Comparison of ENCODE assay signal across 8 mouse cellular contexts in genomic region chr9:21798345-21799009, GRCm38 (mm10). TPM values are rescaled to one million over a fixed set of nuclear protein-coding genes. Genes with fewer than 3 reads are reported as not detected.
A peak's percentile ranks its signal among the peaks of the same experiment; 100 is the strongest.
DNase-seq lines count a peak whose midpoint lies in the region; ATAC-seq lines count a peak whose summit lies in the region.

Gene Kank2 (minus strand): TSS chr9:21798744.

- peak within 1 kb of the TSS; percentile 72 for H3K4me3 ChIP-seq in embryonic facial prominence, embryonic 10.5 days
- peak within 1 kb of the TSS; percentile 94 for H3K4me3 ChIP-seq in limb, embryonic 13.5 days
- peak within 1 kb of the TSS; percentile 61 for H3K4me3 ChIP-seq in midbrain, embryonic 15.5 days

- H3K4me2 ChIP-seq in limb, embryonic 13.5 days (replicated peaks): peak within 1 kb of the TSS; percentile 69
- H3K4me2 ChIP-seq in midbrain, embryonic 15.5 days: peak within 1 kb of the TSS; percentile 92

- no peaks in the 10 kb centered on the region for H3K27me3 ChIP-seq in embryonic facial prominence, embryonic 10.5 days (replicated peaks; ENCODE audit: low read depth, poor library complexity, severe bottlenecking)
- no peaks in the 10 kb centered on the region for H3K27me3 ChIP-seq in limb, embryonic 13.5 days
- H3K27me3 ChIP-seq in midbrain, embryonic 15.5 days (replicated peaks): 0 out of 2 replicates have a peak, but pooled peaks cover 3% of the 10 kb centered on the region

- peak within 1 kb of the TSS; percentile 93 for H3K9ac ChIP-seq in limb, embryonic 13.5 days
- H3K9ac ChIP-seq in midbrain, embryonic 15.5 days: peak within 1 kb of the TSS; percentile 45

- H3K27ac ChIP-seq in embryonic facial prominence, embryonic 10.5 days (replicated peaks): peak within 1 kb of the TSS; percentile 96
- H3K27ac ChIP-seq in limb, embryonic 13.5 days: peak within 1 kb of the TSS; percentile 95
- H3K27ac ChIP-seq in midbrain, embryonic 15.5 days: peak within 1 kb of the TSS; percentile 40

- peak; percentile 80 for ATAC-seq in granulocyte monocyte progenitor cell, adult 5-6 weeks (replicated peaks; ENCODE audit: poor library complexity, severe bottlenecking)
- ATAC-seq in limb, embryonic 13.5 days (ENCODE audit: low FRiP score, low read depth): peak; percentile 81
- peak; percentile 70 for ATAC-seq in midbrain, embryonic 15.5 days (replicated peaks)

- H3K4me1 ChIP-seq in embryonic facial prominence, embryonic 10.5 days: peaks cover 50% of the 10 kb centered on the region
- peaks cover 29% of the 10 kb centered on the region for H3K4me1 ChIP-seq in limb, embryonic 13.5 days
- peaks cover 15% of the 10 kb centered on the region for H3K4me1 ChIP-seq in midbrain, embryonic 15.5 days

- under 1% methylated on average over 52 of the region's 52 CpGs for WGBS in embryonic facial prominence, embryonic 10.5 days
- under 1% methylated on average over 52 of the region's 52 CpGs for WGBS in limb, embryonic 13.5 days
- 0% methylated on average over 51 of the region's 52 CpGs for WGBS in midbrain, embryonic 15.5 days

- H3K36me3 ChIP-seq in embryonic facial prominence, embryonic 10.5 days (replicated peaks): peaks cover 55% of the 10 kb centered on the region
- peaks cover 52% of the 10 kb centered on the region for H3K36me3 ChIP-seq in limb, embryonic 13.5 days
- H3K36me3 ChIP-seq in midbrain, embryonic 15.5 days (replicated peaks): no peaks in the 10 kb centered on the region

- H3K9me3 ChIP-seq in embryonic facial prominence, embryonic 10.5 days: no peaks in the 10 kb centered on the region
- H3K9me3 ChIP-seq in limb, embryonic 13.5 days: no peaks in the 10 kb centered on the region
- no peaks in the 10 kb centered on the region for H3K9me3 ChIP-seq in midbrain, embryonic 15.5 days

- DNase-seq in layer of hippocampus, adult 11-12 months (ENCODE audit: low spot score): peak; percentile 70
- no peak for DNase-seq in layer of hippocampus, adult 9-10 months (ENCODE audit: low spot score)
- peak; percentile 92 for DNase-seq in embryonic facial prominence, embryonic 10.5 days (ENCODE audit: low spot score)
- peak; percentile 84 for DNase-seq in kidney, adult 11 months
- DNase-seq in spleen, postnatal 14 days (ENCODE audit: low spot score in 2 of 2): peak; percentile 62 to 71

RNA-seq across cellular contexts. Expression of gene Kank2, which starts in this region (rescaled TPM):
- 15.3 and 17.8 TPM in 2 replicates for polyA plus RNA-seq in embryonic facial prominence, embryonic 10.5 days (2016; fragmentation: Nextera tagmentation; extraction: Ambion mirVana)
- total RNA-seq in granulocyte monocyte progenitor cell, adult 5-6 weeks (2014; fragmentation: Nextera tagmentation): 1.5 and 2.1 TPM in 2 replicates
- total RNA-seq in granulocyte monocyte progenitor cell, adult 5-6 weeks (2017): 0.78 and 1.6 TPM in 2 replicates
- 18.9 and 21.3 TPM in 2 replicates for polyA plus RNA-seq in limb, embryonic 13.5 days (2015; fragmentation: Nextera tagmentation; extraction: Ambion mirVana)
- polyA plus RNA-seq in midbrain, embryonic 15.5 days (2015; fragmentation: Nextera tagmentation; extraction: Ambion mirVana): 5.8 TPM in 2 replicates

Comparison
In these comparisons a context has a peak if more than half of its experiments do, and no peak if none do; other contexts are left out.
1. H3K27ac ChIP-seq: peak in every context shown above with its lines; median percentile 96 in embryonic facial prominence, embryonic 10.5 days; 95 in limb, embryonic 13.5 days; 40 in midbrain, embryonic 15.5 days.